Mouse (Mus musculus) embryonic stem cell, embryonic (primary cell): ENCODE results near the gene Gss.

Experiments
- CTCF ChIA-PET, 4 experiments: fragments of 300-600 bp in 2 of 4; fragments of 350-600 bp in 2 of 4; sonication (Branson Sonifier 250); formaldehyde crosslinking; loops; one replicate each; lab custom pipeline; 2022; ENCODE audit warnings: inconsistent platforms in 2 of 4; lab: Charles Lee
- POLR2A ChIA-PET, 4 experiments: fragments of 300-600 bp in 2 of 4; fragments of 350-600 bp in 2 of 4; sonication (Branson Sonifier 250); formaldehyde crosslinking; loops; one replicate each; lab custom pipeline; 2022; ENCODE audit warnings: antibody characterized with exemption in 4 of 4, inconsistent platforms in 1 of 4; lab: Charles Lee

The Gss gene

GRCm38 (mm10) chr2:155592137-155592853, at the start of gene Gss:
Gene Gss, minus strand, starts transcription at chr2:155592810.
- ChIA-PET POLR2A (interaction anchor here in 3 of 4 experiments (0.5 to 7.3 kb wide), 38 partner anchors 8 to 604 kb away, joined by 3 to 117 read pairs (median 4); partner anchors contain the start of genes Acss2 (in 2 of the 3), Ggt7 (in 2 of the 3), Myh7b (in 2 of the 3) and 6430550D23Rik (in 1 of the 3)), CTCF (interaction anchor here in 3 of 4 experiments (0.9 to 2.2 kb wide), 15 partner anchors 8 to 165 kb away, joined by 3 to 14 read pairs (median 5); partner anchors contain the start of genes Acss2 (in 1 of the 3) and Ggt7 (in 1 of the 3))

- ChIA-PET POLR2A (interaction anchor here in 3 of 4 experiments (0.6 to 3.1 kb wide), 9 partner anchors 9 to 305 kb away, joined by 3 to 21 read pairs (median 6); no protein-coding TSS in a partner anchor), CTCF (interaction anchor here in 3 of 4 experiments (1.2 to 2.5 kb wide), 8 partner anchors 9 to 22 kb away, joined by 4 to 11 read pairs (median 8); no protein-coding TSS in a partner anchor)
Measured at GRCm38 (mm10) chr2:155641540-155642472, 49.2 kb upstream of the Gss start.

GRCm38 (mm10) chr2:155640656-155641055, 48.0 kb upstream of the Gss start:
- CTCF ChIA-PET = interaction anchor here (0.9 to 2.5 kb wide), 11 partner anchors 8 to 123 kb away, joined by 3 to 11 read pairs (median 5); partner anchors contain the start of genes Acss2 (in 1 of the 4) and Ggt7 (in 1 of the 4)
- POLR2A ChIA-PET = interaction anchor here in 3 of 4 experiments (1.0 to 3.1 kb wide), 7 partner anchors 8 to 44 kb away, joined by 3 to 21 read pairs (median 8); no protein-coding TSS in a partner anchor

- ChIA-PET POLR2A (interaction anchor here in 2 of 4 experiments (0.5 to 1.7 kb wide), 4 partner anchors 9 to 64 kb away, joined by 3 to 8 read pairs (median 4); no protein-coding TSS in a partner anchor), CTCF (interaction anchor here in 1 of 4 experiments (0.9 kb wide), 1 partner anchor 11 kb away, joined by 3 read pairs; no protein-coding TSS in a partner anchor)
Measured at GRCm38 (mm10) chr2:155637411-155637810, 44.8 kb upstream of the Gss start.

DNA sequence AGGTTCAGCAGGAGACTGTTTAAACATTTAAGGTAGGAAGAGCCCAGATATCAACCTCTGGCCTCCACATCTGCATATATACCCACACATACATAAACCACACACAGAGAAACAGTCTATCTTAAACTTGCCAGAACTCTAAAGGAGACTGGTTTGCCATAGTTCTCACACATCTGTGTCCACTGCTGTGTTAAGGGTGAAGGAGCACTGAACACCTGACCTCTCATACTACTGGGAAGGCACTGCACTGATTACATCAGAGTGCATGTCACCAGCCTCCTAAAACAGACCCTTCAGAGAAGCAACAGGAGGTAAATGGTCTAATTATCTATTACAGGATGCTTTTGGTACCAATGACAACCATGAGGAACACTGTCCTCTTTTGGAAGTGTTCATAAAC, 44.3 kb upstream of the Gss start:
- ChIA-PET CTCF (interaction anchor here in 1 of 4 experiments (1.3 kb wide), 1 partner anchor 10 kb away, joined by 3 read pairs; no protein-coding TSS in a partner anchor), POLR2A (interaction anchor here in 2 of 4 experiments (0.5 to 0.9 kb wide), 2 partner anchors 31 to 64 kb away, joined by 3 to 4 read pairs; no protein-coding TSS in a partner anchor)

DNA sequence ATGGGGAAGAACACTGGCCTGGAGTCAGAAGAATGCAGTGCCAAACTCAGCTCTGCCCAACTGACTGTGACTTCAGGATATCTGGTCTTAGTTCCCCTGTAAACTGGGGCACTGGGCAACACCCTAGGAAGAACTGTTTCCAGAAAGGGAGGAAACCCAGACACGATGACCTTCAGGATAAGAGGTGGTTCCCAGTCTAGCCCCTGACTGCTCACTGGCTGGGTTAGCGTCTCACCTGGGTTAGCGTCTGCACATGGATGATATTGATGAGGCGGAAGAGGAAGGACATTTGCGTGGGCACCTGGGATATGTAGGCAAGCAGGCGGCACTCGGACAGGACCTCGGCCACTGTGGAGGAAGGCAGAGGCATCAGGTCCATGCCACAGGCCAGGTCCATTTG, 43.4 kb upstream of the Gss start:
- ChIA-PET POLR2A (no interaction called here), CTCF (interaction anchor here in 2 of 4 experiments (0.6 to 1.3 kb wide), 2 partner anchors 9 to 88 kb away, joined by 3 read pairs; no protein-coding TSS in a partner anchor)

DNA sequence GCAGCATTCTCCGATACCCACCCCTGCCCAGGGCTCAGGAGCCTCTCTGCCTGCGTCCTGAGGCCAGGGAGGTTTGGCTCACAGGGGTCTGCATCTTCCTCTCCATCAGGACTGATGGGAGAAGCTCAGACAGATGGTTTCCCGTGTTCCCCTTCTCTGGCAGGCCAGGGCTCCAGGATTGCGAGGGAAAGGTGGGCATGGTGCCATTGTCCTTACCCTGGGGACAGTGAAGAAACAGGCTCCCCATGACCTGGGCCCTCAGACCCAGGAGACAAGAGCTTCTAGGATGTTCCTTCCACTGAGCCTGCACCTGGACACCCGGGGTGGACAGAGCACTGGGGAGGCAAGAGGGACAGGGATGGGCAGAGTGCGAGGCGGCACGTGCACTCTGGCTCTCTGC, 42.0 kb upstream of the Gss start:
- CTCF ChIA-PET = interaction anchor here in 2 of 4 experiments (1.0 to 9.6 kb wide), 3 partner anchors 8 to 117 kb away, joined by 3 to 169 read pairs (median 16); partner anchors contain the start of genes Acss2 (in 1 of the 2) and Ggt7 (in 1 of the 2)
- POLR2A ChIA-PET = interaction anchor here in 1 of 4 experiments (0.9 kb wide), 1 partner anchor 579 kb away, joined by 3 read pairs; no protein-coding TSS in a partner anchor

GRCm38 (mm10) chr2:155633731-155634130, 41.1 kb upstream of the Gss start:
- POLR2A ChIA-PET = interaction anchor here in 2 of 4 experiments (0.9 to 8.0 kb wide), 10 partner anchors 14 to 117 kb away, joined by 3 to 48 read pairs (median 3); partner anchors contain the start of genes Acss2 (in 2 of the 2), Ggt7 (in 2 of the 2) and Gss (in 1 of the 2)
- CTCF ChIA-PET = interaction anchor here (0.6 to 9.6 kb wide), 16 partner anchors 9 to 313 kb away, joined by 3 to 169 read pairs (median 10); partner anchors contain the start of genes Acss2 (in 2 of the 4), Ggt7 (in 2 of the 4) and Trpc4ap (in 1 of the 4)

DNA sequence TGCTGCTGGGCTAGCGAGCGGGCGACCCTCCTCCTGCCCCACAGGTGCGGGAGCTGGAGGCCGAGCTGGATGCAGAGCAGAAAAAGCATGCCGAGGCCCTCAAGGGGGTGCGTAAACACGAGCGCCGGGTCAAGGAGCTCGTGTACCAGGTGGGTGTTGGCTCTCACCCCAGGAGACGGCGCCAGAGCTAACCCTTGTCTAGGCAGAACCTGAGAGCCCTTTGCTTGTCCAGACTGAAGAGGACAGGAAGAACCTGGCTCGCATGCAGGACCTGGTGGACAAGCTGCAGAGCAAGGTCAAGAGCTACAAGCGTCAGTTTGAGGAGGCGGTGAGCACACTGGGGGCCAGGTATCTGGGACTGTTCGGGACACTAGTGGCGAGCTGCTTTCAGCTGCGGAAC, 40.5 kb upstream of the Gss start:
- CTCF ChIA-PET = interaction anchor here (0.6 to 9.6 kb wide), 30 partner anchors 8 to 313 kb away, joined by 3 to 169 read pairs (median 5); partner anchors contain the start of genes Acss2 (in 3 of the 4), Ggt7 (in 3 of the 4) and Trpc4ap (in 2 of the 4)
- POLR2A ChIA-PET = interaction anchor here in 3 of 4 experiments (0.5 to 8.0 kb wide), 17 partner anchors 8 to 132 kb away, joined by 3 to 48 read pairs (median 3); partner anchors contain the start of genes Acss2 (in 2 of the 3), Ggt7 (in 2 of the 3), Gss (in 1 of the 3) and Trpc4ap (in 1 of the 3)

DNA sequence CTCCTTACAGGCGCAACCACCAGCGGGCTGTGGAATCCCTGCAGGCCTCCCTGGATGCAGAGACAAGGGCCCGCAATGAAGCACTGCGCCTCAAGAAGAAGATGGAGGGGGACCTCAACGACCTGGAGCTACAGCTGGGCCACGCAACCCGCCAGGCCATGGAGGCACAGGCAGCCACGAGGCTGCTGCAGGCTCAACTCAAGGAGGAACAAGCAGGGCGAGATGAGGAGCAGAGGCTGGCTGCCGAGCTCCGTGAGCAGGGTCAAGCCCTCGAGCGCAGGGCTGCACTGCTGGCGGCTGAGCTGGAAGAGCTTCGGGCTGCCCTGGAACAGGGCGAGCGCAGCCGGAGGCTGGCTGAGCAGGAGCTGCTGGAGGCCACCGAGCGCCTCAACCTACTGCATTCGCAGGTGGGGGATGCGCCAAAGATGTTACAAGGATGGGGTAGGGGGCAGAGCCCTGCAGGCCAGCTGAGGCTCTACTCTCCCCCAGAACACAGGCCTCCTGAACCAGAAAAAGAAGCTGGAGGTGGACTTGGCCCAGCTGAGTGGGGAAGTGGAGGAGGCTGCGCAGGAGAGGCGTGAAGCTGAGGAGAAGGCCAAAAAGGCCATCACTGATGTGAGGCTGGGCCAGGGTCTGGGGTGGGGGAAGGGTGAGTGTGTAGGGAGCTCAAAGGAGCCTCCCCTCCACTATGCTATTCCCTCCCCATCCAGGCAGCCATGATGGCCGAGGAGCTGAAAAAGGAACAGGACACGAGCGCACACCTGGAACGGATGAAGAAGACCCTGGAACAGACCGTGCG, 39.7 kb upstream of the Gss start:
- CTCF ChIA-PET = interaction anchor here (0.5 to 9.6 kb wide), 40 partner anchors 8 to 314 kb away, joined by 3 to 169 read pairs (median 4); partner anchors contain the start of genes Acss2 (in 3 of the 4), Ggt7 (in 3 of the 4) and Trpc4ap (in 2 of the 4)
- POLR2A ChIA-PET = interaction anchor here in 3 of 4 experiments (0.5 to 8.0 kb wide), 25 partner anchors 9 to 160 kb away, joined by 3 to 48 read pairs (median 4); partner anchors contain the start of genes Acss2 (in 2 of the 3), Ggt7 (in 2 of the 3), Gss (in 2 of the 3) and Trpc4ap (in 2 of the 3)

DNA sequence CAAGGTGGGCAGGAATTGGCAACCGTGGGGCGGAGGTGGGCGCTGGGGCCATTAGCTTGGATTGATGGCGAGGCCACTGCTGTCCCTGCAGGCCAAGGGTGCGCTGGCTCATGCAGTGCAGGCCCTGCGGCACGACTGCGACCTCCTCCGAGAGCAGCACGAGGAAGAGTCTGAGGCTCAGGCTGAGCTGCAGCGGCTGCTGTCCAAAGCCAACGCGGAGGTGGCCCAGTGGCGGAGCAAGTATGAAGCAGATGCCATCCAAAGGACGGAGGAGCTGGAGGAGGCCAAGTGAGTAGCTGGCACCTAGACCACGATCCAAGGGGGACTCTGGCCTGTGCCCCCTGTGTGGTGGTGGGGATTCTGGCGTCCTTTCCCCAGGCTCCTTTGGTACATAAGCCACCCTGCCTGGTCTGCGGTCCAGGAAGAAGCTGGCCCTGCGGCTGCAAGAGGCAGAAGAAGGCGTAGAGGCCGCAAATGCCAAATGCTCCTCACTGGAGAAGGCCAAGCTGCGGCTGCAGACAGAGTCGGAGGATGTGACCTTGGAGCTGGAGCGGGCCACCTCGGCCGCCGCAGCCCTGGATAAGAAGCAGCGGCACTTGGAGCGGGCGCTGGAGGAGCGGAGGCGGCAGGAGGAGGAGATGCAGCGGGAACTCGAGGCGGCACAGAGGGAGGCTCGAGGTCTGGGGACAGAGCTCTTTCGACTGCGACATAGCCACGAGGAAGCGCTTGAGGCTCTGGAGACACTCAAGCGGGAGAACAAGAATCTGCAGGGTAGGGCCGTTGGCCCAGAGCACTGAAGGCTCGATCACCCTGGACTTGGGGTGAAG, 38.2 kb upstream of the Gss start:
- ChIA-PET CTCF (interaction anchor here (0.5 to 9.6 kb wide), 45 partner anchors 10 to 300 kb away, joined by 3 to 169 read pairs (median 4); partner anchors contain the start of genes Acss2 (in 2 of the 4), Ggt7 (in 2 of the 4) and Trpc4ap (in 2 of the 4)), POLR2A (interaction anchor here in 3 of 4 experiments (0.6 to 8.0 kb wide), 35 partner anchors 9 to 1204 kb away, joined by 3 to 48 read pairs (median 5); partner anchors contain the start of genes Acss2 (in 2 of the 3), Ggt7 (in 2 of the 3), Gss (in 1 of the 3) and Myh7b (in 1 of the 3))

DNA sequence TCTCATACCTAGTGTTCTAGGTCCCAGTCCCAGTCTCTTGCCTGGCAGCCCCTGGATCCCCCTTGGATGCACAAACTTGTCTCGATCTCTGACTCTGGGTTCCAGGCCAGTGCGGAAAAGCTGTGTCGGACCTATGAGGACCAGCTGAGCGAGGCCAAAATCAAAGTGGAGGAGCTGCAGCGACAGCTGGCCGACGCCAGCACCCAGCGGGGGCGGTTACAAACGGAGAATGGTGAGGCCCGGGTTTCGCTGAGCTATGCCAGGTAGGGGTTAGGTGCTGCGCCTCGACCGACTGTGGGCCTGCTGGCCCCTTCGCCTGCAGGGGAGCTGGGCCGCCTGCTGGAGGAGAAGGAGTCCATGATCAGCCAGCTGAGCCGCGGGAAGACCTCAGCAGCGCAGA, 37.5 kb upstream of the Gss start:
- ChIA-PET POLR2A (interaction anchor here (0.6 to 8.0 kb wide), 31 partner anchors 9 to 1204 kb away, joined by 3 to 48 read pairs (median 5); partner anchors contain the start of genes Acss2 (in 2 of the 4), Ggt7 (in 2 of the 4), Trpc4ap (in 2 of the 4) and Myh7b (in 1 of the 4)), CTCF (interaction anchor here (0.6 to 9.6 kb wide), 34 partner anchors 9 to 157 kb away, joined by 3 to 169 read pairs (median 6); partner anchors contain the start of genes Acss2 (in 2 of the 4), Ggt7 (in 2 of the 4) and Trpc4ap (in 2 of the 4))

GRCm38 (mm10) chr2:155629231-155629661, 36.6 kb upstream of the Gss start:
- ChIA-PET POLR2A (interaction anchor here in 3 of 4 experiments (0.5 to 8.0 kb wide), 38 partner anchors 8 to 714 kb away, joined by 3 to 48 read pairs (median 5); partner anchors contain the start of genes Acss2 (in 3 of the 3), Trpc4ap (in 3 of the 3), Ggt7 (in 2 of the 3) and Myh7b (in 2 of the 3)), CTCF (interaction anchor here (0.5 to 9.6 kb wide), 32 partner anchors 8 to 662 kb away, joined by 3 to 169 read pairs (median 6); partner anchors contain the start of genes Acss2 (in 2 of the 4), Ggt7 (in 2 of the 4), Myh7b (in 1 of the 4) and Trpc4ap (in 1 of the 4))

DNA sequence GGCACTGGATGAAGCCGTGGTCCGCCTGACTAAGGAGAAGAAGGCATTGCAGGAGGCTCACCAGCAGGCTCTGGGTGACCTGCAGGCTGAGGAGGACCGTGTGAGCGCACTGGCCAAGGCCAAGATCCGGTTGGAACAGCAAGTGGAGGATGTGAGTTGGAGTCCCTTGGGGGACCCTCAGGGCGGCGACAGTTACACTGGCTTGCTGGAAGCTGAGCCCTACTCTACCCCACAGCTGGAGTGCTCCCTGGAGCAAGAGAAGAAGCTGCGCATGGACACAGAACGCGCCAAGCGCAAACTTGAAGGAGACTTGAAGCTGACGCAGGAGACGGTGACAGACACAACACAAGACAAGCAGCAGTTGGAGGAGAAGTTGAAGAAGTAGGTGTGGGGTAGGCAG, 35.9 kb upstream of the Gss start:
- ChIA-PET POLR2A (interaction anchor here in 3 of 4 experiments (0.7 to 8.0 kb wide), 18 partner anchors 9 to 272 kb away, joined by 3 to 48 read pairs (median 6); partner anchors contain the start of genes Acss2 (in 2 of the 3), Ggt7 (in 2 of the 3), Eif6 (in 1 of the 3) and Gss (in 1 of the 3)), CTCF (interaction anchor here (0.5 to 9.6 kb wide), 34 partner anchors 9 to 1814 kb away, joined by 3 to 169 read pairs (median 7); partner anchors contain the start of genes Acss2 (in 3 of the 4), Ggt7 (in 3 of the 4), Myh7b (in 1 of the 4) and Trpc4ap (in 1 of the 4))
